Mouse (Mus musculus): Measurements from ENCODE around the gene Rec8. TPM values are rescaled to one million over a fixed set of nuclear protein-coding genes. Genes with fewer than 3 reads are reported as not detected.

Rec8 gene
- polyA plus RNA-seq, 1 experiment from 2014 or later = 17.6 TPM

DNA sequence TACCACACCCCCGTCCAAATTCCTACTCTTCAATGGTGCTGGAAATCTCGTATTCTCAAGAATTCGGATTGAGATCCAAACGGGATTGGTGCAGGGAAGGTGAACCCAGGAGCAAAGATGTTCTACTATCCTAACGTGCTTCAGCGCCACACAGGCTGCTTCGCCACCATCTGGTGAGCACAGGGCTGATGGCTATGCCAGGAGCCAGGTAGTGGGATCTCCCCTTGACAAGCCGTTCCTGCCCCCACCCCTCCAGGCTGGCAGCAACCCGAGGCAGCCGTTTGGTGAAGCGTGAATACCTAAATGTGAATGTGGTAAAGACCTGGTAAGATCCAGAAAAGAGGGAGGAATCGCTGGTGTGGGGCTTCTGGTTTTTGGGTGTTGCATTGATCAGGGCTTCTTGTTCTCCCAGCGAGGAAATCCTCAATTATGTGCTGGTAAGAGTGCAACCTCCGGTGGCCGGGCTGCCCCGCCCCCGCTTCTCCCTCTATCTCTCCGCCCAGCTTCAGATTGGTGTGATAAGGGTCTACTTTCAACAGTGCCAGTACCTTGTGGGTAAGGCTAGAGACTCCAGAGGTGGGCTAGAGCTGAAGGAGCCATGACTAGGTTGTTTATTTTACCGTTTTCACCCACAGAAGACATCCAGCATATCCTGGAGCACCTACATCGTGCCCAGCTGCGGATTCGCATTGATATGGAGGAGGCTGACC is 804 bp downstream of the Rec8 start:
- Histone ChIP-seq H3K9ac (peak overlapping the region; percentile 57), H3K9me3 (no peaks in the 10 kb centered on the region), H3K4me3 (peak overlapping the region; percentile 36), H3K4me1 (replicated peaks) (0 out of 2 replicates have a peak, but pooled peaks cover 4% of the 10 kb centered on the region), H3K27ac (replicated peaks) (peak overlapping the region; percentile 30; the same call in 1 of the 2 replicates), H3K36me3 (0 out of 2 replicates have a peak, but pooled peaks cover 4% of the 10 kb centered on the region), H3K4me2 (peak overlapping the region; percentile 44), H3K27me3 (no peaks in the 10 kb centered on the region)
- peak; percentile 76; the same call in 1 of the 2 replicates for ATAC-seq (ENCODE audit: low read depth)
- 57% methylated on average over 22 of the region's 22 CpGs for WGBS

DNA sequence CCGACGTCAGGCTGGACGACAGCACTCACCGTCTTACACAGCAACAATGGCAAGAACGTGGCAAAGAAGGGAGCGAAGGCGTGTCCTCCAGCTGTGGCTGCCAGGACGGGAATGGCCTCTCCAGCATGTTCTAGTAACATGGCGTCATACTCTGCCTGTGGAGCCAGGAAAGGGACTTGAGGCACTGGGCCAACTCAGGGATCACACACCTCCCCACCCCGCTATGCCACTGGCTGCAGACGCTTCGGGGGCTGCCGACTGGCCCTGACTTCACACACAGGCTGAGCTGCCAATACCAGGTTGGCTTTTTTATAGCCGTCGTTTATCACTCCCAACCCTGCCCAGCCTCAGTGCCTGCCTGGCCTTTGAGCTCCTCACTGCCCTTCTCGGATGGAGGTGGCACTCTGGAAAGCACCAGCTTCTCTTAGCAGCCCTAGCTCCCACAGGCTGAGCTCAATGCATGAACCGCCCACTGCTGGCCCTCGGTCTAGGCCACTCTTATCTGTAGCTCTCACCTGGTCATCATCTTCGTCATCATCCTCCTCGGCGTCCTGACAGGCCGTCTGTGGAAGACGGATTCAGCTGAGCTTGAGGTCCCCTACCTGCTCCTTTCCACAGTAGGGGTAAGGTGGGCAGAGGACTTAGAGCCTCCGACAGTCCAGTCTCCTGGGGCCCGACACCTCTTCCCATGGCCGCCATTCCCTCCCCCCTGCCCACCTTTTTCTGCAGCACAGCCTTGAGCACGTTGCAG is 10.4 kb downstream of the Rec8 start:
- WGBS = 81% methylated on average over 27 of the region's 27 CpGs
- no peaks in the 10 kb centered on the region for H3K9me3 ChIP-seq
- no peak for ATAC-seq (ENCODE audit: low read depth)
- H3K4me3 ChIP-seq = no peak overlapping the region
- H3K27ac ChIP-seq (replicated peaks) = no peak overlapping the region
- no peaks in the 10 kb centered on the region for H3K27me3 ChIP-seq
- no peaks in the 10 kb centered on the region for H3K4me1 ChIP-seq (replicated peaks)
- peaks cover 99% of the 10 kb centered on the region for H3K36me3 ChIP-seq
- H3K4me2 ChIP-seq = no peak overlapping the region
- H3K9ac ChIP-seq = no peak overlapping the region

GRCm38 (mm10) chr14:55629312-55629711 is 11.5 kb downstream of the Rec8 start:
- Histone ChIP-seq H3K4me3 (no peak overlapping the region), H3K36me3 (peaks cover 98% of the 10 kb centered on the region), H3K27me3 (no peaks in the 10 kb centered on the region), H3K9me3 (no peaks in the 10 kb centered on the region), H3K4me2 (no peak overlapping the region), H3K9ac (no peak overlapping the region), H3K4me1 (replicated peaks) (peaks cover 6% of the 10 kb centered on the region), H3K27ac (replicated peaks) (no peak overlapping the region)
- WGBS = 57% methylated on average over 5 of the region's 5 CpGs
- no peak for ATAC-seq (ENCODE audit: low read depth)

GRCm38 (mm10) chr14:55634874-55635522 is 17.2 kb downstream of the Rec8 start:
- no peaks in the 10 kb centered on the region for H3K9me3 ChIP-seq
- H3K4me1 ChIP-seq (replicated peaks) = peaks cover 23% of the 10 kb centered on the region
- H3K27ac ChIP-seq (replicated peaks) = peak overlapping the region; percentile 85
- H3K4me2 ChIP-seq = peak overlapping the region; percentile 95
- 4% methylated on average over 23 of the region's 23 CpGs for WGBS
- ATAC-seq (ENCODE audit: low read depth) = no peak; the same call in none of the 2 replicates
- H3K9ac ChIP-seq = peak overlapping the region; percentile 83
- no peaks in the 10 kb centered on the region for H3K27me3 ChIP-seq
- H3K4me3 ChIP-seq = peak overlapping the region; percentile 73
- H3K36me3 ChIP-seq = peaks cover 79% of the 10 kb centered on the region

DNA sequence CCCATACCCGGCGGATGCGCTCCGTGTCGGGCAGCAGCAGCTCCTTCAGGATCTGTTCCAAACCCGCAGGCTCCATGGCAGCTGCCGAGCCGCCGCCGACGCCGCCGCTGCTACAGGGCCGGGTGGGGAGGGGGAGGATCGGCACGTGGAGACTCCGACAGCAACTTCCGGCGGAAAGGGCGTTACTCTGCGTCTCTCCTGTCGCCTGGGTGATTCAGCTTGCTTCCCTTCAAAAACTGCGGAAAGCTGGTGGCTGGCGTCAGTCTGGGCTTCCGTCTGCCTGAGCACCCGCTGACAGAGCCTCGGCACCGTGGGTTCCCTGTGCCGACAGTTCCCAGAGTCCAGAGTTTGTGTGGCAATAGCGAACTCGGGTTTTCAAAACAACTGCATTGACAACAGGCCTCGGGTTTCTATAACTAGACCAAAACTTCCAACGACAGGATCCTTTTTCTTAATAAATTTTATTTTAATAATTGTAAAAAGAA is 17.7 kb downstream of the Rec8 start, which contains the start of gene Ipo4:
Ipo4 (minus strand) TSS at position 435 of the 485 bp plus-strand sequence.
- peak within 1 kb of the TSS; percentile 73 for H3K4me3 ChIP-seq
- H3K4me1 ChIP-seq (replicated peaks) = peaks cover 23% of the 10 kb centered on the region
- peak within 1 kb of the TSS; percentile 83 for H3K9ac ChIP-seq
- peak; percentile 92 for ATAC-seq (ENCODE audit: low read depth)
- peak within 1 kb of the TSS; percentile 85 for H3K27ac ChIP-seq (replicated peaks)
- H3K4me2 ChIP-seq = peak within 1 kb of the TSS; percentile 95
- no peaks in the 10 kb centered on the region for H3K9me3 ChIP-seq
- H3K27me3 ChIP-seq = no peaks in the 10 kb centered on the region
- H3K36me3 ChIP-seq = peaks cover 79% of the 10 kb centered on the region
- 1% methylated on average over 33 of the region's 33 CpGs for WGBS

GRCm38 (mm10) chr14:55637795-55638194 is 20.0 kb downstream of the Rec8 start, which contains the start of gene Gm49378:
Gm49378 (minus strand) TSS chr14:55637895.
- no peak for ATAC-seq (ENCODE audit: low read depth)
- peaks cover 68% of the 10 kb centered on the region for H3K36me3 ChIP-seq
- H3K27me3 ChIP-seq = no peaks in the 10 kb centered on the region
- H3K27ac ChIP-seq (replicated peaks) = no peak within 1 kb of the TSS
- 92% methylated on average over 9 of the region's 9 CpGs for WGBS
- H3K4me2 ChIP-seq = no peak within 1 kb of the TSS
- no peak within 1 kb of the TSS for H3K4me3 ChIP-seq
- H3K4me1 ChIP-seq (replicated peaks) = peaks cover 33% of the 10 kb centered on the region
- H3K9ac ChIP-seq = no peak within 1 kb of the TSS
- no peaks in the 10 kb centered on the region for H3K9me3 ChIP-seq

DNA sequence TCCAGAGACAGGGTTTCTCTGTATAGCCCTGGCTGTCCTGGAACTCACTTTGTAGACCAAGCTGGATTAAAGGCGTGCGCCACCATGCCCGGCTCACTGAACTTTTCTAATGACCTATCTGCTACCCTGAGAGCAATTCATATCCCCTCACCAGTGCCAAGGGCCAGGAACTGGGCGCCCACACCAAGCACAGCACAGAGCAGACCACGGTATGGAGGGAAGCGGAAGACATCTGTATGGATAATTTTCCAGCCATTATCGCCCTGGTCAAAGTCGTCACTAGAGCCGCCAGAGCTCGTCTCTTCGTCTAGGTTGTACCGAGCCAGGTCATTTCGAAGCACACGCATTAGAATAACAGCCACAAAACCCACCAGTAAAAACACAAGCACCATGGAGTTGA is 23.0 kb downstream of the Rec8 start:
- no peak for ATAC-seq (ENCODE audit: low read depth)
- Histone ChIP-seq H3K4me1 (replicated peaks) (peaks cover 32% of the 10 kb centered on the region), H3K4me3 (no peak overlapping the region), H3K9me3 (no peaks in the 10 kb centered on the region), H3K4me2 (no peak overlapping the region), H3K9ac (no peak overlapping the region), H3K27me3 (no peaks in the 10 kb centered on the region), H3K36me3 (peaks cover 54% of the 10 kb centered on the region), H3K27ac (replicated peaks) (no peak overlapping the region)
- WGBS = 97% methylated on average over 14 of the region's 14 CpGs

- no peak overlapping the region for H3K27ac ChIP-seq (replicated peaks)
- no peaks in the 10 kb centered on the region for H3K27me3 ChIP-seq
- no peak for ATAC-seq (ENCODE audit: low read depth)
- no peak overlapping the region for H3K4me3 ChIP-seq
- H3K36me3 ChIP-seq = peaks cover 52% of the 10 kb centered on the region
- WGBS = 91% methylated on average over 13 of the region's 13 CpGs
- H3K9ac ChIP-seq = no peak overlapping the region
- H3K4me1 ChIP-seq (replicated peaks) = peaks cover 28% of the 10 kb centered on the region
- no peak overlapping the region for H3K4me2 ChIP-seq
- no peaks in the 10 kb centered on the region for H3K9me3 ChIP-seq
Measured at GRCm38 (mm10) chr14:55641291-55641690, 23.5 kb downstream of the Rec8 start.

- H3K4me3 ChIP-seq = peak overlapping the region; percentile 97
- H3K9me3 ChIP-seq = no peaks in the 10 kb centered on the region
- H3K27me3 ChIP-seq = no peaks in the 10 kb centered on the region
- H3K9ac ChIP-seq = peak overlapping the region; percentile 94
- peak overlapping the region; percentile 97 for H3K27ac ChIP-seq (replicated peaks)
- peak; percentile 26 for ATAC-seq (ENCODE audit: low read depth)
- peak overlapping the region; percentile 78 for H3K4me2 ChIP-seq
- H3K4me1 ChIP-seq (replicated peaks) = peaks cover 26% of the 10 kb centered on the region
- 25% methylated on average over 8 of the region's 8 CpGs for WGBS
- peaks cover 38% of the 10 kb centered on the region for H3K36me3 ChIP-seq
Measured at GRCm38 (mm10) chr14:55642679-55643059, 24.8 kb downstream of the Rec8 start.

DNA sequence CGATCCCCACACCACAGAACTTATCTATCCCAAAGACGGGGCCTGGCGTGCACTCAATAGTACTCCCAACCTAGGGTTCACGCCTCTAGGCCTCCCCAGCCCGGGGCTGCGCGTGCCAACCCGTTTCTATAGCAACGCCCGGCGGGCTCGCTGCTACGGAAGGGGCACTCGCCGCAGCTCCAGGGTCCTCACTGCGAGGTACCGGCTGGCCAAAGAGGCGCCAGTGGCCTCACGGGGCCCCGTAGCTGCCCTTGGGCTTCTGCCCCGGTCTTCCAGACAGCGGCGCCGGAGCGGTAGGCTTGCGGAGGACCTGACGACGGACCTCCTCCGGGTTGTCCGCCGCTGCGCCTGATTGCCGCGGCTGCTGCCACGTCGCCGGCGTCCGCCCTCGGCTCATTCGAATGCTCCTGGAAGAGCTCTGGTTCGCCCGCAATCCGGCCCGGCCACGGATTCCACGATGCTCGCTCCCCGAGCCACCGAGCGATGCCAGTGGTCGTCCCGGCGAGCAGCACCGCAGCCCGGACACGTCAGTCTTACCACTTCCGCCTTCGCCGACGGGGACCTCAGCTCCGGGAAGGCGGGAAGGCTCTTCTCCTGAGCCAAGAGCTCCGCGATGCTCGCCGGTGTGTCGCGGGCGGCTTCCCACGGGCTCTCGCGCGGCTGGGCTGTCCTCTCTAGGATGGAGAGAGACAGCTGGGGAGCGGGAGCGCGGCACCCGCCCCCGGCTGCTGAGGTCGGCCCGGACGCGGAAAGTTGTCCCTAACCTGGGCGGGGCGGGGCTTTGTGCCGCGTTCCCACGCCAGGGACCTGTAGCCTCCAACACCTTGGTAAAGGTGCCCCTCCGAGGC is 25.4 kb downstream of the Rec8 start, which contains the start of gene Tm9sf1:
Tm9sf1 (minus strand) TSS at position 747 of the 848 bp plus-strand sequence.
- peak within 1 kb of the TSS; percentile 94 for H3K9ac ChIP-seq
- H3K4me2 ChIP-seq = peak within 1 kb of the TSS; percentile 78
- H3K27ac ChIP-seq (replicated peaks) = peak within 1 kb of the TSS; percentile 97
- under 1% methylated on average over 89 of the region's 89 CpGs for WGBS
- H3K4me1 ChIP-seq (replicated peaks) = peaks cover 26% of the 10 kb centered on the region
- no peaks in the 10 kb centered on the region for H3K9me3 ChIP-seq
- H3K36me3 ChIP-seq = peaks cover 32% of the 10 kb centered on the region
- peak; percentile 88 for ATAC-seq (ENCODE audit: low read depth)
- no peaks in the 10 kb centered on the region for H3K27me3 ChIP-seq
- H3K4me3 ChIP-seq = peak within 1 kb of the TSS; percentile 97

DNA sequence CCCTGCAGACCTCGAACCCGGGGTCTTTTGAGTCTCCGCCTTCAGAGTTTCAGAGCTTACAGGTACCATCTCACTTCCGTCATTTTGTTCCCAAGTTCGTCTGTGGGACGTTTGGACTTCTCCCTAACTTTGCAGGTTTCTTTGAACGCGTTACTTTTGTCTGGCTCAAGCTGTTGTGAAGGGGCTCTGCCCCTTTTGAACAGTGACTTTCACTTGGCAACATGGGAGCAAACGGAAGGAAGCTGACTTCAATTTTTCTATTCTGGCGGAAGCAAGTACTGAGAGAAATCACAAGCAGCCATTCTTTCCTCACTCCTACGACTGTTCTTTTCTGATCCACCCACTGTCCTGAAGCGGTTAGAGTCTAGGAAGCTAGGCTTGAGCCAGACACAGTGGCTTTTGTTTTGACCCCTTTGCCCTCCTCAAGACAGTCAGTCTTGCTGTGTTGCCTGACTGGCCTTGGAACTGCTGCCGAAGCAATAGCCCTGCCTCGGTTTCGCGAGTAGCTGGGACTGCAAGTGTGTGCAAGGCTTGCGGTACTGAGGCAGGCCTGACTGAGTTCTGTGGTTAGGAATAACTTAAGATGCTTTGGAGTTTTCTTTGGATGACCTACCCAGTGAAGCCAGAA is 26.5 kb downstream of the Rec8 start:
- peak overlapping the region; percentile 78 for H3K4me2 ChIP-seq
- no peak overlapping the region for H3K27ac ChIP-seq (replicated peaks)
- WGBS = 26% methylated on average over 17 of the region's 17 CpGs
- H3K4me3 ChIP-seq = peak overlapping the region; percentile 97
- H3K9ac ChIP-seq = peak overlapping the region; percentile 94
- no peaks in the 10 kb centered on the region for H3K27me3 ChIP-seq
- ATAC-seq (ENCODE audit: low read depth) = no peak
- no peaks in the 10 kb centered on the region for H3K9me3 ChIP-seq
- H3K4me1 ChIP-seq (replicated peaks) = peaks cover 26% of the 10 kb centered on the region
- H3K36me3 ChIP-seq = peaks cover 23% of the 10 kb centered on the region

Measured in neural tube, embryonic 13.5 days (tissue).